Mouse (Mus musculus) left cerebral cortex, postnatal 25 days (tissue): Measurements from ENCODE around the gene Ehd1. TPM values are rescaled to one million over a fixed set of nuclear protein-coding genes. Genes with fewer than 3 reads are reported as not detected.

Experiments
- DNase-seq, 2 experiments: peaks; one replicate each; pipeline ENCODE4 v3.0.0; 2022; ENCODE audit warnings: low spot score in 2 of 2, mixed read lengths in 1 of 2
- intact Hi-C: fragments of 180-260 bp; cut with DNase I; formaldehyde crosslinking; loops from one replicate; pipeline ENCODE4 v1.15.1; 2025
- total RNA-seq, 2 experiments: library from RNA; stranded (reverse); gene quantifications; 2 replicates each; pipeline ENCODE4 v1.2.3; 2021

Gene Ehd1
- total RNA-seq, result 10 to 100 TPM; 35.9 to 40.3 TPM

DNA sequence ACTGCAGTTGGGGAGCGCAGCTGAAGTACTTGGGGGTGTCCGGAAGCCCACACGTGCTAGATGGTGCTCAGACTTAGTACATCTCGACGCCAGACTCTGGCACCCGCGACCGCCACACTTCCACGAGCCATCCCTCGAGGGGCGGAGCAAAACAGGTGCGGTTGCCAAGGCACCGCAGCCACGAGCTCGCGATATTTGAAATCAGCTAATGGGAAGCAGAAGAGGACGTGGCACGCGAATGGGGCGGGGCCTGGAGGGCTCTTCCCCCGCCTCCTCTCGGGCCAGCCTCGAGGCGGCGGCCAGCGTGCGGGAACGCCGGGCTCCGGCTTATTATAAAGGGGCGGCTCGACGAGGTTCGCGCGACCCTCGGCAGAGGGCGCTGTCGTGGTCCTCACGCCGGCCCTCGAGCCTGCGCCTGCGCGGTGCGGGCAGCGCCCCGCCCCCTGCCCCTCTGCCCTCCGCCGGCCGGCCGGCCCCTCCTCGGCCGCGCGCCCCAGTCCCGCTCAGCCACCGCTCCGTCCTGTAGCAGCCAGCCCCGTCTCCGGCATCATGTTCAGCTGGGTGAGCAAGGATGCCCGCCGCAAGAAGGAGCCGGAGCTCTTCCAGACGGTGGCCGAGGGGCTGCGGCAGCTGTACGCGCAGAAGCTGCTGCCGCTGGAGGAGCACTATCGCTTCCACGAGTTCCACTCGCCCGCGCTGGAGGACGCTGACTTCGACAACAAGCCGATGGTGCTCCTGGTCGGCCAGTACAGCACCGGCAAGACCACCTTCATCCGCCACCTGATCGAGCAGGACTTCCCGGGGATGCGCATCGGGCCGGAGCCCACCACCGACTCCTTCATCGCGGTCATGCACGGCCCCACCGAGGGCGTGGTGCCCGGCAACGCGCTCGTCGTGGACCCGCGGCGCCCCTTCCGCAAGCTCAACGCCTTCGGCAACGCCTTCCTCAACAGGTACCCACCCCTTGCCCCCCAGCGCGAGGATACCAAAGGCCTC, at the start of gene Ehd1:
Gene Ehd1 (plus strand): TSS at position 300 of the 996 bp plus-strand sequence.
- DNase-seq, result peak; percentile 97 to 98

DNA sequence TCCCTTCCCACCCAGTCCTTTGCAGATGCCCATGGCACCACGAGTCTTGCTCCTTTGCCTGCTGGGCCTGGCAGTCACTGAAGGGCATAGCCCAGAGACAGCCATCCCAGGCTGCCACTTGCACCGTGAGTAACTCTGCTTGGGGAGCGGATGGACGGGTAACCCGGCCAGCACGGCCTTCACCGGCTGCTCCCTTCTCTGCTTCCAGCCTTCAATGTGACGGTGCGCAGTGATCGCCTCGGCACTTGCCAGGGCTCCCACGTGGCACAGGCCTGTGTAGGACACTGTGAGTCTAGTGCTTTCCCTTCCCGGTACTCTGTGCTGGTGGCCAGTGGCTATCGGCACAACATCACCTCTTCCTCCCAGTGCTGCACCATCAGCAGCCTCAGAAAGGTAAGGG, 49.8 kb upstream of the Ehd1 start:
- DNase-seq, result no peak
- intact Hi-C loops, result no loop called here

More for the DNA sequence above, at the start of gene Ehd1:
- intact Hi-C loops, result no loop called here

- intact Hi-C loops, result no loop called here
- peak in 1 of 2 experiments; percentile 23 for DNase-seq
Measured at GRCm38 (mm10) chr19:6227864-6228263, 48.7 kb upstream of the Ehd1 start.

GRCm38 (mm10) chr19:6230411-6230810, 46.1 kb upstream of the Ehd1 start:
- DNase-seq, result no peak
- intact Hi-C loops, result no loop called here

GRCm38 (mm10) chr19:6231036-6231435, 45.5 kb upstream of the Ehd1 start:
- DNase-seq, result no peak
- intact Hi-C loops, result no loop called here

DNA sequence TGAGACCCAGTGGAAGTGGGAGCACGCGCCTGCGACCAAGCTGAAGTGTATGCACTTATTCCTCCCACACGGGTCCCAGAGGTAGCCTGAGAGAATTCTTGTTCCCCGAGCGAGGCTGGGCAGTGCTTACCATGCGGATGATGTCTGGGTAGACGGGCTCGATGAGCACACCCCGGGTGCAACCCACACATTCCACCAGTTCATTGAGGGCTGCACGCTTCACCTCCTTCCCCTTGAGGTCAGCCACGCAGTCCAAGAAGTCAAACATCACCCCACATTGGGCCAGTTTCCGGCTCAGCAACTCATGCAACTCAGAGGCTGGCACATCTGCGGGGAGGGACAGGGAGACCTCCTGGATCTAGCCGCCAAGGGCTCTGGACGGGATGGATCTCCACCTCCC, 42.9 kb upstream of the Ehd1 start:
- DNase-seq, result no peak
- intact Hi-C loops, result no loop called here

DNA sequence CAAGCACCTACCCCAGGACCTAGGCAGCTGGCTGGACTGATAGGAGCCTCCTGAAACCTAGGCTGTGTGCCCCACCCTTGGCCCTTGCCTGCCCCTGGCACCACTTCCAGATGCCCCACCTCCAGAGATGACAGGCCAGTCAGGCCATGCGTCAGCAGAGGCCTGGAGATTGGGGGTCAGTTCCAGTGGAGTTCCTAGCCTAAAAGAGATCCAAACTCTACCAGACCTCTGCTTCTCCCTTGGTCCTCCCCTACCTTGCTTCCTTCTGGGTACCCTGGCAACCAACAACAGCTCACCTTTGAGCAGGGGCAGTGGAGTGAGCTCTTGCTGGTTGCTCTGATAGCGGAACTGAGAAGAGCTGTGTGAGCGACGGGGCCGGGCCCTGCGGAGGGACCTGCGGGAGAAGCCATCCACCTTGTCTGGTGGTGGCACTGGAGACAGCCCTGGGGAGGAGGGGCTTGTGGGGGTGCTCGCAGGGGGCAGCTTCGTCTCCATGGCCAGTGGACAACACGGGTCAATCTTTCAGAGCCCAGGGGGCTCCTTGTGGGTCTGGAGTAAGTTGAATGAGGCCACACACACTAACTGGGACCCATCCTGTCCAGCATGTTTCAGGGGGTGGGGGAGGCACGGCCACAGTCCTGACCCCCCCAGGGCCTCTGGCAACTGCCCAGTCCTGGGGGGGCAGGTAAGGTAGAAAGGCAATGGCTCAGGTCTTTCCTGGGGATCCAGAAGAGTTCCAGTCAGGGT, 42.0 kb upstream of the Ehd1 start:
- DNase-seq, result no peak
- intact Hi-C loops, result no loop called here

GRCm38 (mm10) chr19:6235084-6236052, 41.2 kb upstream of the Ehd1 start, which contains the start of gene Ppp2r5b:
Gene Ppp2r5b (minus strand): TSS chr19:6235872.
- peak; percentile 90 to 97 for DNase-seq
- intact Hi-C loops, result loop anchor here (1.0 kb wide), 1 partner anchor 94 kb away; the partner anchor contains the start of gene Arl2

GRCm38 (mm10) chr19:6236053-6236441, 40.5 kb upstream of the Ehd1 start:
- peak; percentile 91 to 97 for DNase-seq
- intact Hi-C loops, result loop anchor here (1.0 kb wide), 1 partner anchor 95 kb away; the partner anchor contains the start of gene Arl2

DNA sequence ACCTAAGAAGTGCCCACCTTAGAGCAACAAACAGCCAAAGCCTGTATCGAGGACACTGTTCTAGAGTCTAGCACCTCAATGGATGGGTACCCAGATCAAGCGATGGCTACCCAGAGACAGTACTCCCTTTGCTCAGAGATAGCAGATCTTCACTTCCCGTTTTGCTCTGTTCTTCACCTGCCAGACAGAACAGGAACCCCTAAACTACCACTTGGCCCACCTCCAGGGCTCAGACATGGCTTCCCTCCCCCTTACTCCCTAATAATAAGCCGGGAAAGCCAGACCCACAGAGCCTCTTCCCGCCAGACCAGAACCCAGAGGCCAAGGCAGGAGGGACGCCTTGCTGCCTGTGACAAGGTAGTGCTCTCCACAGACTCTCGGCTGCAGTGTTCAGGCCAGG, 39.7 kb upstream of the Ehd1 start:
- no peak for DNase-seq
- intact Hi-C loops, result loop anchor here (1.0 kb wide), 1 partner anchor 96 kb away; the partner anchor contains the start of gene Arl2

GRCm38 (mm10) chr19:6238740-6239139, 37.8 kb upstream of the Ehd1 start:
- intact Hi-C loops, result no loop called here
- DNase-seq, result no peak

- intact Hi-C loops, result no loop called here
- DNase-seq, result no peak
Measured at GRCm38 (mm10) chr19:6240136-6240535, 36.4 kb upstream of the Ehd1 start.

DNA sequence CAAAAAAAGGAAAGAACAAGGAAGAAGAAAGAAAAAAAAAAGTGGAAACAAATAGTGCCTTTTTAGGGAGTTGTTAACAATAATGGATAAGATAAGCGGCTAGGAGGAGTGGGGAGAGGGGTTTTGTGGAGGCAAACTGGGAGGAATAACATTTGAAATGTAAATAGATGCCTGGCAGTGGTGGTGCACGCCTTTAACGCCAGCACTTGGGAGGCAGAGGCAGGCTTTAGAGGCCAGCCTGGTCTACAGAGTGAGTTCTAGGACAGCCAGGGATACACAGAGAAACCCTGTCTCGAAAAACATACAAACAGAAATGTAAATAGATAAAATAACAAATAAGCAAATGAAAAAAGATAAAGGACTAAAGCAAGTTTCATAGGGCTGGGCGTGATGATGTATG, 35.8 kb upstream of the Ehd1 start:
- intact Hi-C loops, result no loop called here
- no peak for DNase-seq

DNA sequence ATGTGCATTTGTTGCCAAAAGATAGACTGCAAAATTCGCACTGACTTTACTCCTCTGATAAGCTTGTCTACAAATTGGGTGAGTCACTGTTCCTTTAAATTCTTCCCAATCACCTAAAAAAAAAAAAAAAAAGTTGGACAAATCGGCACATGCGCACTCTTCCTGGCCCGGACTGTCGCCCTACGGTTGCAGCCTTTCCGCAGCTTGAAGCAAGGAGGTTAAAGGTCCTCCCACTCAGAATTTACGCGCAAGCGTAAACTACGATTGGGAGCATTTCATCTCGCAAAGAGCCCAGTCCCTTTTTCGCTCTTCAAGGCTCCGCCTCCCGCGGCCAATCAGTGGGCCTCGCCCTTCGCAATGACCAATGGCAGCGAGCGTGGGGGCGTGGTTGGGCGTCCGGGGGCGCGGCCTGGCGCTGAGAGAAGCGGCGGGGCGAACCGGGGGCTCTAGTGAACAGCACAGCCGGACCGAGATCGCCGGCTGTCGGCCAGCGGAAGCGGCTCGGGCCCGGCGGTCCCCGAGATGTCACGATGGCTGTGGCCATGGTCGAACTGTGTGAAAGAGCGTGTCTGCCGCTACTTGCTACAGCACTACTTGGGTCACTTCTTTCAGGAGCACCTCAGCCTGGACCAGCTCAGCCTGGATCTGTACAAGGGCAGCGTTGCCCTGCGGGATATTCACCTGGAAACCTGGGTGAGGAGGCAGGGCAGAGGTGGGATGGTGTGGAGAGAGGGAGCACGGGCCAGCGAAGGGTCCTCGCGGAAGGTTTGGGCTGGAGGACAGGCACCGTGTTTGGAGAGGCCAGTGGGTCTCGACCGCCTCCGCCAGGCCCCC, 35.0 kb upstream of the Ehd1 start, which contains the start of gene Atg2a:
Gene Atg2a (plus strand): TSS at position 395 of the 834 bp plus-strand sequence.
- peak; percentile 98 to 99 for DNase-seq
- intact Hi-C loops, result no loop called here

GRCm38 (mm10) chr19:6242281-6242680, 34.2 kb upstream of the Ehd1 start:
- intact Hi-C loops, result no loop called here
- no peak for DNase-seq

DNA sequence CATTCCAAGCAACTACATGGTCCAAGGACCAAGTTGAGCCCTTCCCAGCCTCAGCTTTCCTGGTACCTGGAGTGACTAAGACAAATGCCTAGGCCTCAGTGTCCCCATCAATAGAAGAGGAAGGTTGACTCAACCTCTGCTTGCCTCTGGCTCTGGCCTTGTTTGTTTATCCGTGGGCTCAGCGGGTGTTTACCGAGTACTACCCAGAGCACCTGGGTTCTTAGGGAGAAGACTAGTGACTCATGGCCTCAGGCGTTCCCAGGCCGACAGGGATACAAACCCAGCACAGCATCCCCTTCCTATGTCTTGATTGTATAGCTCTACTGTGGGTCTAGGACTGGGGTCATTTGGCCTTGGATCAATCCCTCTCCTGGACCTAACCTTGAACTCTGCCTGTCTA, 33.3 kb upstream of the Ehd1 start:
- DNase-seq, result no peak
- intact Hi-C loops, result no loop called here

DNA sequence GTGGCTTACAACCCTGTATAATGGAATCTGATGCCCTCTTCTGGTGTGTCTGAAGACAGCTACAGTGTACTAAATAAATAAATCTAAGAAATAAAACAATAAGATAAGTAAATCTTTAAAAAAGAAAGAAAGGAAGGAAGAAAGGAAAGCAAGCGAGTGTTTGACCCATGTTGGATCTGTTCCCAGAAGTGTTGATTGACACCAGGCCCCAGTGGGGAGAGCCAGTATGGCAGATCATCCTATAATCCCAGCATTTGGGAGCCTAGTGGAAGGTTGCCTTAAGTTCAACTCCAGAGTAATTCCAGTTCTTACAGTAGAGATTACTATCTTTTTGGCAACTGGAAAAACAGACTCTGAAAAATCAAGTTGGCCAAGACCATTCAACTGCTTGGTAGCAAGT, 30.7 kb upstream of the Ehd1 start:
- intact Hi-C loops, result no loop called here
- DNase-seq, result no peak
